Mouse (Mus musculus): Measurements from ENCODE around the gene Dtx3l. TPM values are rescaled to one million over a fixed set of nuclear protein-coding genes. Genes with fewer than 3 reads are reported as not detected.

Gene Dtx3l
- polyA plus RNA-seq (2014; fragmentation: Nextera tagmentation; extraction: Ambion mirVana): 7.0 TPM in 2 replicates

GRCm38 (mm10) chr16:35938211-35939151 is at the start of gene Dtx3l, which contains the start of gene Parp9:
Gene Dtx3l, minus strand, starts transcription at chr16:35939151.
Gene Parp9, plus strand, starts transcription at chr16:35938470.
- WGBS: 1% methylated on average over 52 of the region's 52 CpGs
- peak; percentile 44; the same call in 1 of the 2 replicates for ATAC-seq (ENCODE audit: insufficient number of reproducible peaks, insufficient read depth, low FRiP score, low read depth)
- peak within 1 kb of the TSS; percentile 90 for H3K9ac ChIP-seq (ENCODE audit: low read length)
- H3K27me3 ChIP-seq (ENCODE audit: control insufficient read depth, insufficient read depth, low read length): no peaks in the 10 kb centered on the region
- peak within 1 kb of the TSS; percentile 90 for H3K4me2 ChIP-seq (ENCODE audit: low read length)
- H3K27ac ChIP-seq (replicated peaks in 1 of 2; ENCODE audit: control insufficient read depth in 1 of 2, insufficient read depth in 1 of 2, low read depth in 2 of 2, low read length in 2 of 2): peak within 1 kb of the TSS; percentile 42 to 66
- H3K9me3 ChIP-seq (ENCODE audit: control insufficient read depth, low read length): no peaks in the 10 kb centered on the region
- H3K4me3 ChIP-seq (ENCODE audit: control insufficient read depth in 1 of 2, insufficient read depth in 1 of 2, low read depth in 1 of 2, low read length in 2 of 2): peak within 1 kb of the TSS; percentile 58 to 76
- H3K4me1 ChIP-seq (ENCODE audit: control insufficient read depth in 2 of 2, insufficient read depth in 2 of 2, low read length in 2 of 2): peaks cover 0 to 9% of the 10 kb centered on the region in 2 experiments
- peaks cover 16% of the 10 kb centered on the region for H3K36me3 ChIP-seq (ENCODE audit: control insufficient read depth, insufficient read depth, low read length)

GRCm38 (mm10) chr16:35987930-35988329 is 49.0 kb upstream of the Dtx3l start:
- whole genome bisulfite sequencing: 76% methylated on average over 1 of the region's 1 CpGs
- no peaks in the 10 kb centered on the region for H3K9me3 ChIP-seq (ENCODE audit: control insufficient read depth, low read length)

GRCm38 (mm10) chr16:35984471-35984870 is 45.5 kb upstream of the Dtx3l start:
- Histone ChIP-seq H3K4me1 (ENCODE audit: control insufficient read depth in 2 of 2, insufficient read depth in 2 of 2, low read length in 2 of 2) (peaks cover 0 to 12% of the 10 kb centered on the region in 2 experiments; a peak in 1 of 4 replicates), H3K9me3 (ENCODE audit: control insufficient read depth, low read length) (no peaks in the 10 kb centered on the region), H3K9ac (ENCODE audit: low read length) (peak overlapping the region; percentile 97), H3K27me3 (ENCODE audit: control insufficient read depth, insufficient read depth, low read length) (no peaks in the 10 kb centered on the region), H3K4me2 (ENCODE audit: low read length) (peak overlapping the region; percentile 78), H3K36me3 (ENCODE audit: control insufficient read depth, insufficient read depth, low read length) (no peaks in the 10 kb centered on the region), H3K27ac (replicated peaks in 1 of 2; ENCODE audit: control insufficient read depth in 1 of 2, insufficient read depth in 1 of 2, low read depth in 2 of 2, low read length in 2 of 2) (peak overlapping the region; percentile 94 to 100; a peak in 2 of 4 replicates), H3K4me3 (ENCODE audit: control insufficient read depth in 1 of 2, insufficient read depth in 1 of 2, low read depth in 1 of 2, low read length in 2 of 2) (peak overlapping the region; percentile 90 to 94; a peak in 3 of 4 replicates)
- ATAC-seq (ENCODE audit: insufficient number of reproducible peaks, insufficient read depth, low FRiP score, low read depth): no peak
- WGBS: 41% methylated on average over 3 of the region's 3 CpGs

More at GRCm38 (mm10) chr16:35987930-35988329, 49.0 kb upstream of the Dtx3l start:
- Histone ChIP-seq H3K27ac (replicated peaks in 1 of 2; ENCODE audit: control insufficient read depth in 1 of 2, insufficient read depth in 1 of 2, low read depth in 2 of 2, low read length in 2 of 2) (no peak overlapping the region), H3K9ac (ENCODE audit: low read length) (no peak overlapping the region), H3K4me3 (ENCODE audit: control insufficient read depth in 1 of 2, insufficient read depth in 1 of 2, low read depth in 1 of 2, low read length in 2 of 2) (no peak overlapping the region), H3K36me3 (ENCODE audit: control insufficient read depth, insufficient read depth, low read length) (no peaks in the 10 kb centered on the region), H3K27me3 (ENCODE audit: control insufficient read depth, insufficient read depth, low read length) (no peaks in the 10 kb centered on the region), H3K4me1 (ENCODE audit: control insufficient read depth in 2 of 2, insufficient read depth in 2 of 2, low read length in 2 of 2) (peaks cover 0 to 16% of the 10 kb centered on the region in 2 experiments; a peak in 2 of 4 replicates), H3K4me2 (ENCODE audit: low read length) (no peak overlapping the region)
- ATAC-seq (ENCODE audit: insufficient number of reproducible peaks, insufficient read depth, low FRiP score, low read depth): no peak

GRCm38 (mm10) chr16:35983517-35984101 is 44.7 kb upstream of the Dtx3l start:
- Histone ChIP-seq H3K4me2 (ENCODE audit: low read length) (peak overlapping the region; percentile 78), H3K9ac (ENCODE audit: low read length) (peak overlapping the region; percentile 97), H3K36me3 (ENCODE audit: control insufficient read depth, insufficient read depth, low read length) (no peaks in the 10 kb centered on the region), H3K4me3 (ENCODE audit: control insufficient read depth in 1 of 2, insufficient read depth in 1 of 2, low read depth in 1 of 2, low read length in 2 of 2) (peak overlapping the region; percentile 90 to 94), H3K27me3 (ENCODE audit: control insufficient read depth, insufficient read depth, low read length) (no peaks in the 10 kb centered on the region), H3K27ac (replicated peaks in 1 of 2; ENCODE audit: control insufficient read depth in 1 of 2, insufficient read depth in 1 of 2, low read depth in 2 of 2, low read length in 2 of 2) (peak overlapping the region; percentile 94 to 100), H3K9me3 (ENCODE audit: control insufficient read depth, low read length) (no peaks in the 10 kb centered on the region), H3K4me1 (ENCODE audit: control insufficient read depth in 2 of 2, insufficient read depth in 2 of 2, low read length in 2 of 2) (peaks cover 0 to 12% of the 10 kb centered on the region in 2 experiments; a peak in 1 of 4 replicates)
- under 1% methylated on average over 75 of the region's 86 CpGs for WGBS
- peak; percentile 60 for ATAC-seq (ENCODE audit: insufficient number of reproducible peaks, insufficient read depth, low FRiP score, low read depth)

GRCm38 (mm10) chr16:35982902-35983516 is 44.1 kb upstream of the Dtx3l start:
- Histone ChIP-seq H3K9ac (ENCODE audit: low read length) (peak overlapping the region; percentile 97), H3K4me3 (ENCODE audit: control insufficient read depth in 1 of 2, insufficient read depth in 1 of 2, low read depth in 1 of 2, low read length in 2 of 2) (peak overlapping the region; percentile 90 to 94), H3K4me1 (ENCODE audit: control insufficient read depth in 2 of 2, insufficient read depth in 2 of 2, low read length in 2 of 2) (peaks cover 0 to 12% of the 10 kb centered on the region in 2 experiments; a peak in 1 of 4 replicates), H3K9me3 (ENCODE audit: control insufficient read depth, low read length) (no peaks in the 10 kb centered on the region), H3K36me3 (ENCODE audit: control insufficient read depth, insufficient read depth, low read length) (no peaks in the 10 kb centered on the region), H3K27ac (replicated peaks in 1 of 2; ENCODE audit: control insufficient read depth in 1 of 2, insufficient read depth in 1 of 2, low read depth in 2 of 2, low read length in 2 of 2) (peak overlapping the region; percentile 94 to 100), H3K4me2 (ENCODE audit: low read length) (peak overlapping the region; percentile 78), H3K27me3 (ENCODE audit: control insufficient read depth, insufficient read depth, low read length) (no peaks in the 10 kb centered on the region)
- peak; percentile 87 for ATAC-seq (ENCODE audit: insufficient number of reproducible peaks, insufficient read depth, low FRiP score, low read depth)
- 0% methylated on average over 49 of the region's 54 CpGs for WGBS

- H3K9me3 ChIP-seq (ENCODE audit: control insufficient read depth, low read length): no peaks in the 10 kb centered on the region
- H3K36me3 ChIP-seq (ENCODE audit: control insufficient read depth, insufficient read depth, low read length): no peaks in the 10 kb centered on the region
- H3K27me3 ChIP-seq (ENCODE audit: control insufficient read depth, insufficient read depth, low read length): no peaks in the 10 kb centered on the region
- H3K4me3 ChIP-seq (ENCODE audit: control insufficient read depth in 1 of 2, insufficient read depth in 1 of 2, low read depth in 1 of 2, low read length in 2 of 2): peak overlapping the region; percentile 90 to 94; a peak in 3 of 4 replicates
- peaks cover 0 to 12% of the 10 kb centered on the region in 2 experiments; a peak in 1 of 4 replicates for H3K4me1 ChIP-seq (ENCODE audit: control insufficient read depth in 2 of 2, insufficient read depth in 2 of 2, low read length in 2 of 2)
- peak overlapping the region; percentile 31 to 100; a peak in 2 of 4 replicates for H3K27ac ChIP-seq (replicated peaks in 1 of 2; ENCODE audit: control insufficient read depth in 1 of 2, insufficient read depth in 1 of 2, low read depth in 2 of 2, low read length in 2 of 2)
- H3K4me2 ChIP-seq (ENCODE audit: low read length): peak overlapping the region; percentile 78
- H3K9ac ChIP-seq (ENCODE audit: low read length): peak overlapping the region; percentile 97
- ATAC-seq (ENCODE audit: insufficient number of reproducible peaks, insufficient read depth, low FRiP score, low read depth): no peak
- 6% methylated on average over 15 of the region's 15 CpGs for WGBS
These were observed 43.6 kb upstream of the Dtx3l start for GRCm38 (mm10) chr16:35982506-35982901.

GRCm38 (mm10) chr16:35981363-35981821 is 42.4 kb upstream of the Dtx3l start:
- H3K9me3 ChIP-seq (ENCODE audit: control insufficient read depth, low read length): no peaks in the 10 kb centered on the region
- H3K4me2 ChIP-seq (ENCODE audit: low read length): no peak overlapping the region
- H3K27me3 ChIP-seq (ENCODE audit: control insufficient read depth, insufficient read depth, low read length): no peaks in the 10 kb centered on the region
- 43% methylated on average over 19 of the region's 19 CpGs for WGBS
- H3K4me3 ChIP-seq (ENCODE audit: control insufficient read depth in 1 of 2, insufficient read depth in 1 of 2, low read depth in 1 of 2, low read length in 2 of 2): no peak overlapping the region
- no peak overlapping the region for H3K27ac ChIP-seq (replicated peaks in 1 of 2; ENCODE audit: control insufficient read depth in 1 of 2, insufficient read depth in 1 of 2, low read depth in 2 of 2, low read length in 2 of 2)
- peak; percentile 98 for ATAC-seq (ENCODE audit: insufficient number of reproducible peaks, insufficient read depth, low FRiP score, low read depth)
- no peak overlapping the region for H3K9ac ChIP-seq (ENCODE audit: low read length)
- H3K4me1 ChIP-seq (ENCODE audit: control insufficient read depth in 2 of 2, insufficient read depth in 2 of 2, low read length in 2 of 2): peaks cover 0 to 7% of the 10 kb centered on the region in 2 experiments; a peak in 1 of 4 replicates
- no peaks in the 10 kb centered on the region for H3K36me3 ChIP-seq (ENCODE audit: control insufficient read depth, insufficient read depth, low read length)
